Mouse (Mus musculus): ENCODE measurements around the gene Olfr449. TPM values are rescaled to one million over a fixed set of nuclear protein-coding genes. Genes with fewer than 3 reads are reported as not detected.

The Olfr449 gene
- not detected in 2 replicates for polyA plus RNA-seq (2015; fragmentation: Nextera tagmentation; extraction: Ambion mirVana)

DNA sequence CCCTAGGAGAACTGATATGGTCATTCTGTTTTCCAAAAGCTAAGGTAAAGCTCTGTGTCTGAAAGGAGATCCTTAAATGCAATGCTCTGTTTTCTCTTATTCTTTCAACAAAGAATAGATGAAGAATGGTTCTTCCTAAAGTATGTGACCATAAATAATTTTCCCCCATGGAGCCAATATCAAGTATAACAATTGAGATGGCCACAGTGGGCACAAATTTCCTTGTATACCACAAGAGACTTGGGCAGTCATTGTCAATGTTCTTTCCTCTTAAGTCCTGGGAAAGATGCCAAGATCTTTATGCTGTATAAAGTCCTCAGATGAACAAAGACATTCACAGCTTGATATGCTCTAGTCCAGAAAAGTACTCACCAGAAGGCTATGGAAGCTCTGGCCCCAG lies at the start of gene Olfr449:
Gene Olfr449, plus strand, starts transcription at position 301 of the 400 bp plus-strand sequence.
- ATAC-seq, result no peak
- H3K9ac ChIP-seq (replicated peaks; ENCODE audit: low read depth, low read length), result no peak within 1 kb of the TSS
- no peaks in the 10 kb centered on the region for H3K36me3 ChIP-seq (ENCODE audit: control insufficient read depth, insufficient read depth)
- no peaks in the 10 kb centered on the region for H3K9me3 ChIP-seq (ENCODE audit: control insufficient read depth, low read length)
- H3K27ac ChIP-seq (ENCODE audit: low read length), result no peak within 1 kb of the TSS
- no peaks in the 10 kb centered on the region for H3K4me1 ChIP-seq (replicated peaks; ENCODE audit: control insufficient read depth, insufficient read depth, low read length)
- no peak within 1 kb of the TSS for H3K4me2 ChIP-seq (ENCODE audit: low read length)
- no peak within 1 kb of the TSS for H3K4me3 ChIP-seq (replicated peaks; ENCODE audit: low read length)
- H3K27me3 ChIP-seq (replicated peaks; ENCODE audit: control insufficient read depth, insufficient read depth, low read length), result no peaks in the 10 kb centered on the region

DNA sequence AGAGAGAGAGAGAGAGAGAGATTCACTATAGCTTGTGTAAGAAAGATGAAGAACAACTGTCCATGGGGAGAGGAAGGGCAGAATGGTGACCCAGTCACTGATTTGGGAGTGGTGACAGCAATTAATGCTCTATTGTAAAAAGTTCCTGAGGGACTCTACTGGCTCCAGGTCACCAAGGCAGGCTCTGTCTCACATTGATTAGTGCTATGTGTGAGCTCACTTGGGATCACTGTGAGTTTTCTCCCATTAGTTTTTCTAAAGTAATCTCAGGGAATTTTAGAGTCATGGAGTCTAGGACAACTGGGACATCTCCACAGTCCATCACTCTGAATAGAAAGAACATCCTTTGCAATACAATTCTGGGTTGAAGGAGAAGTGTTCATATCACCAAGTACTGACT lies 49.4 kb upstream of the Olfr449 start, which contains the start of gene Olfr452:
Gene Olfr452, plus strand, starts transcription at position 301 of the 400 bp plus-strand sequence.
- no peak for ATAC-seq
- Histone ChIP-seq H3K36me3 (ENCODE audit: control insufficient read depth, insufficient read depth) (no peaks in the 10 kb centered on the region), H3K9me3 (ENCODE audit: control insufficient read depth, low read length) (no peaks in the 10 kb centered on the region), H3K9ac (replicated peaks; ENCODE audit: low read depth, low read length) (no peak within 1 kb of the TSS), H3K4me2 (ENCODE audit: low read length) (no peak within 1 kb of the TSS), H3K4me3 (replicated peaks; ENCODE audit: low read length) (no peak within 1 kb of the TSS), H3K27me3 (replicated peaks; ENCODE audit: control insufficient read depth, insufficient read depth, low read length) (no peaks in the 10 kb centered on the region), H3K4me1 (replicated peaks; ENCODE audit: control insufficient read depth, insufficient read depth, low read length) (no peaks in the 10 kb centered on the region), H3K27ac (ENCODE audit: low read length) (no peak within 1 kb of the TSS)

DNA sequence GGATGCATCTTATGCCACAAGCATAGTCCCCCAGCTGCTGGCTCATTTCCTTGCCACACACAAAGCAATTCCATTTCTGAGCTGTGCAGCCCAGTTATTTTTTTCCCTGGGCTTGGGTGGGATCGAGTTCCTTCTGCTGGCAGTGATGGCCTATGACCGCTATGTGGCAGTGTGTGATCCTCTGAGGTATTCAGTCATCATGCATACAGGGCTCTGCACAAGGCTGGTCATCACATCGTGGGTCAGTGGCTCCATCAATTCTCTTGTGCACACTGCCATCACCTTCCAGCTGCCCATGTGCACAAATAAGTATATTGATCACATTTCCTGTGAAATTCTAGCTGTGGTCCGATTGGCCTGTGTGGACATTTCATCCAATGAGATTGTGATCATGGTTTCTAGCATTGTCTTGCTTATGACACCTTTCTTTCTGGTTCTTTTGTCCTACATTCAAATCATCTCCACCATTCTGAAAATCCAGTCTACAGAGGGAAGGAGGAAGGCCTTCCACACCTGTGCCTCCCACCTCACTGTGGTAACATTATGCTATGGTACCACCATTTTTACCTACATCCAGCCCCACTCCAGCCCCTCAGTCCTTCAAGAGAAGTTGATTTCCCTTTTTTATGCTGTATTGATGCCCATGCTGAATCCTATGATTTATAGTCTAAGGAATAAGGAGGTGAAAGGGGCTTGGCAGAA lies 43.8 kb upstream of the Olfr449 start:
- H3K27ac ChIP-seq (ENCODE audit: low read length), result peak overlapping the region; percentile 79
- no peaks in the 10 kb centered on the region for H3K4me1 ChIP-seq (replicated peaks; ENCODE audit: control insufficient read depth, insufficient read depth, low read length)
- 48% methylated on average over 4 of the region's 4 CpGs for WGBS
- H3K4me2 ChIP-seq (ENCODE audit: low read length), result no peak overlapping the region
- H3K4me3 ChIP-seq (replicated peaks; ENCODE audit: low read length), result no peak overlapping the region
- no peaks in the 10 kb centered on the region for H3K36me3 ChIP-seq (ENCODE audit: control insufficient read depth, insufficient read depth)
- peak; percentile 31 for ATAC-seq
- H3K9me3 ChIP-seq (ENCODE audit: control insufficient read depth, low read length), result peaks cover 2% of the 10 kb centered on the region; the same call in 1 of the 2 replicates
- H3K27me3 ChIP-seq (replicated peaks; ENCODE audit: control insufficient read depth, insufficient read depth, low read length), result no peaks in the 10 kb centered on the region
- no peak overlapping the region for H3K9ac ChIP-seq (replicated peaks; ENCODE audit: low read depth, low read length)

DNA sequence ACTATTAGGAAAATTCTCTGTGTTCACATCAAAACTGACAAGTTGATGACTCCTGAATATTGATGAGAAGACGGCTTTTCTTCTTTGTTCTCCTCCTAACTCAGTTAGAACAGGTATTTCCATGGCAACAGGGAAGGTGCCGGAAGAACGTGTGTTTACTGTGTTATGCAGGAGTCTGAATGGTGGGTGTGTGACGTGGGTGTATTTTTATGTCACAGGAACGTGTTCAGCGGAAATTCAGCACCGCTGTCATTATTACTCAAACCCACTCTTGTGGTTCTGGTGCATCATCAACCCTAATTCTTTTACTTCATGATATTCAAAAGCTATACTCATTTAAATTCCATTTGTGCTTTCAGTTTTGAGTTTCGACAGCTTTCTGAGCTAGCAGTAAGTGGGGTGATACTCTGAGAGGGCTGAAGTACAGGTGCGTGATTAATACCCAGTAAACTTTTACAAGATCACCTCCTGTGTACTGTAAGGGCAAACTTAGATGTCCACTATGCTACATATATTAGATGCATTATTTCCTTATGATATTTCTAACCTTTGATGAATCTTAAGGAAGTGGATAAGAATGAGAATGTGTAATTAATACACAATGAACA lies 43.1 kb upstream of the Olfr449 start:
- Histone ChIP-seq H3K4me3 (replicated peaks; ENCODE audit: low read length) (no peak overlapping the region), H3K4me1 (replicated peaks; ENCODE audit: control insufficient read depth, insufficient read depth, low read length) (no peaks in the 10 kb centered on the region), H3K4me2 (ENCODE audit: low read length) (no peak overlapping the region), H3K36me3 (ENCODE audit: control insufficient read depth, insufficient read depth) (no peaks in the 10 kb centered on the region), H3K27me3 (replicated peaks; ENCODE audit: control insufficient read depth, insufficient read depth, low read length) (no peaks in the 10 kb centered on the region), H3K9ac (replicated peaks; ENCODE audit: low read depth, low read length) (no peak overlapping the region), H3K9me3 (ENCODE audit: control insufficient read depth, low read length) (peaks cover 2% of the 10 kb centered on the region; the same call in 1 of the 2 replicates), H3K27ac (ENCODE audit: low read length) (no peak overlapping the region)
- WGBS, result 63% methylated on average over 9 of the region's 9 CpGs
- ATAC-seq, result peak; percentile 95

DNA sequence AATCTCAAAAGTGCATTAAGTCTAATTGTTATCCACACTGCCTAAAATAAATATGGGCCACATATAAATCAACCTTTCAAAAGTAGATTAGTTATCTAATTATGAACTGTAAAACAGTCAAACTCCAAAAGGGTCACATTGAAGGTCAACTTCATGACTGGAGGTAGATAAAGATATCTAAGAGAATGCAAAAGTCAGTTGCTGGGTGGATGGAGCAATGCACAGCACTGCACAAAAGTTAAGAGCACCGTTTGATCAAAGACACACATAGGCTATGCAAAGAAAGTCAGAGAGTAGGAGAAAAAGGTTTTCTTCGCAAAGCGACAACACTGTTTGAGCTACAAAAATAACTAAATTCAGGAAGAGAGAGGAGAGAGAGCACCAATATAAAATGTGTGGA lies 39.2 kb upstream of the Olfr449 start:
- no peak overlapping the region for H3K27ac ChIP-seq (ENCODE audit: low read length)
- no peak overlapping the region for H3K4me2 ChIP-seq (ENCODE audit: low read length)

DNA sequence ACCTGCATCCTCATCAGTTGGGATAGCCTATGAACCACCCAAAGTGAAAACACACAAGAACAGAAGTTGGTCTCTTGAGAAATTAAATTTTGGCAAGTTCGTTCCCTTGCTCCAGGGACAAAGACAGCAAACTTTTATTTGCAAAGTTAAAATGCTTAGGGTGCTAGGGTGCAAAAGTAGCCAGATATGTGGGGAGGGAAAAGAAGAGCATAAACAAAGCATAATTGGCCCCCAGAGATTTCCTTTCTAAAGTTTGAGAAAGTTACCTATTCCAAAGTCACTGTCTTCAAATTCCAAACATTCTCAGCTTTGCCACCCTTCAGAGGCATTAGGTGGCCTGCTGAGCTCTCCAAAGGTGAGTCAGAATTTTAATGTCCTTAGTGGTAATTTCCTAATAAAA lies 22.5 kb upstream of the Olfr449 start, which contains the start of gene Olfr450:
Gene Olfr450, plus strand, starts transcription at position 301 of the 400 bp plus-strand sequence.
- no peaks in the 10 kb centered on the region for H3K9me3 ChIP-seq (ENCODE audit: control insufficient read depth, low read length)
- no peak within 1 kb of the TSS for H3K27ac ChIP-seq (ENCODE audit: low read length)
- ATAC-seq, result no peak
- H3K4me3 ChIP-seq (replicated peaks; ENCODE audit: low read length), result no peak within 1 kb of the TSS
- H3K4me2 ChIP-seq (ENCODE audit: low read length), result no peak within 1 kb of the TSS
- no peaks in the 10 kb centered on the region for H3K4me1 ChIP-seq (replicated peaks; ENCODE audit: control insufficient read depth, insufficient read depth, low read length)
- H3K9ac ChIP-seq (replicated peaks; ENCODE audit: low read depth, low read length), result no peak within 1 kb of the TSS
- H3K27me3 ChIP-seq (replicated peaks; ENCODE audit: control insufficient read depth, insufficient read depth, low read length), result no peaks in the 10 kb centered on the region
- no peaks in the 10 kb centered on the region for H3K36me3 ChIP-seq (ENCODE audit: control insufficient read depth, insufficient read depth)
- WGBS, result 94% methylated on average over 1 of the region's 1 CpGs

More for the DNA sequence above, 39.2 kb upstream of the Olfr449 start:
- 91% methylated on average over 3 of the region's 3 CpGs for WGBS
- ATAC-seq, result no peak
- H3K9ac ChIP-seq (replicated peaks; ENCODE audit: low read depth, low read length), result no peak overlapping the region
- H3K4me3 ChIP-seq (replicated peaks; ENCODE audit: low read length), result no peak overlapping the region
- no peaks in the 10 kb centered on the region for H3K36me3 ChIP-seq (ENCODE audit: control insufficient read depth, insufficient read depth)
- H3K27me3 ChIP-seq (replicated peaks; ENCODE audit: control insufficient read depth, insufficient read depth, low read length), result no peaks in the 10 kb centered on the region
- no peaks in the 10 kb centered on the region for H3K4me1 ChIP-seq (replicated peaks; ENCODE audit: control insufficient read depth, insufficient read depth, low read length)
- peaks cover 2% of the 10 kb centered on the region; the same call in 1 of the 2 replicates for H3K9me3 ChIP-seq (ENCODE audit: control insufficient read depth, low read length)

DNA sequence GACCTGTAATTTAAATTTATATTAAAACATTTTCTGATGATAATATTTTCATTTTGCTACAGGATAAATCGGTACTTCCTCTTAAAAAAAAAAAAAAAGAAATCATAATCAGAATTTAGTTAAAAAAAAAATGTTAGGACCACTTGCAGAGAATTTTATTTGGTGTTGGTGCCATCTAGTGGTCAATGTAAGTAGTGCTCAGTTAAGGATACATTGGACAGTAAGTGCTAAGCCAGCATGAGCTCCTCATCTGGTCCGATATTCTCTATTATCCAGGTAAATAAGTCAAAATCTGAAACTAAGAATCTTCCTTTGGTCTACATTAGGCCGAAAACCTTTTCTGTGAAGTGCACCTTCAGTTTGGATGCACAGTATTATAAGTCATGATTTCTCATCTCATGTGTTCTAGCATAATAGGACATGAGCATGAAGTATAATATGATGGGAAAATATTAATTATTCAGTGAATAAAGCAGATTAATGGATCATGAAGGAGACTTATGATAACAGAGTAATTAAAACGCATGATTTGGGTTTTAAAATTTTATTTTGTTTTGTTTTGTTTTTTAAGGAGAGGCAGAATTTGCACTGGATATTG lies 26.1 kb downstream of the Olfr449 start:
- Histone ChIP-seq H3K4me3 (replicated peaks; ENCODE audit: low read length) (no peak overlapping the region), H3K4me2 (ENCODE audit: low read length) (no peak overlapping the region), H3K4me1 (replicated peaks; ENCODE audit: control insufficient read depth, insufficient read depth, low read length) (no peaks in the 10 kb centered on the region), H3K27me3 (replicated peaks; ENCODE audit: control insufficient read depth, insufficient read depth, low read length) (no peaks in the 10 kb centered on the region), H3K9ac (replicated peaks; ENCODE audit: low read depth, low read length) (no peak overlapping the region), H3K27ac (ENCODE audit: low read length) (no peak overlapping the region), H3K36me3 (ENCODE audit: control insufficient read depth, insufficient read depth) (no peaks in the 10 kb centered on the region), H3K9me3 (ENCODE audit: control insufficient read depth, low read length) (no peaks in the 10 kb centered on the region)
- 14% methylated on average over 4 of the region's 4 CpGs for WGBS
- ATAC-seq, result peak; percentile 77

DNA sequence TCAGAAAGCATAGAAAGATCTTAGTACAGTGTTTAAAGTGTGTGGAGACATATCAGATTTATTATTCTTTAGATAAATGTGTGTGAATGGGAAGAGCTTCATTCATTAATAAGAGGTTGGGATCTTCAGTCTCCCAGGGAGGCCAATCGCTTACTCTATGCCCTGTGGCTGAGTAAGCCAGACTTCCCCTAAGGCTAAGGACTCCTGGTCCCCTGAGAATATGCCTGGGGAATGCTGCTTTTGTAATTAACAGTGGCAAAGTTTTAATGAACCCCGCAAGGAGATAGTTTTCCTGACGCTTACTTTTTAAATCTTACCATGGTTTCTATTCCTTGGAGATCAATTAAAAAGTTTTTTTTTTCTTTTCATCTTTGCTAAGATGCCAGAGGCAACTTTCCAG lies 35.5 kb downstream of the Olfr449 start:
- WGBS, result 61% methylated on average over 3 of the region's 3 CpGs
- Histone ChIP-seq H3K9me3 (ENCODE audit: control insufficient read depth, low read length) (no peaks in the 10 kb centered on the region), H3K9ac (replicated peaks; ENCODE audit: low read depth, low read length) (no peak overlapping the region), H3K36me3 (ENCODE audit: control insufficient read depth, insufficient read depth) (no peaks in the 10 kb centered on the region), H3K4me3 (replicated peaks; ENCODE audit: low read length) (no peak overlapping the region), H3K27ac (ENCODE audit: low read length) (no peak overlapping the region), H3K4me2 (ENCODE audit: low read length) (no peak overlapping the region), H3K27me3 (replicated peaks; ENCODE audit: control insufficient read depth, insufficient read depth, low read length) (no peaks in the 10 kb centered on the region), H3K4me1 (replicated peaks; ENCODE audit: control insufficient read depth, insufficient read depth, low read length) (no peaks in the 10 kb centered on the region)
- no peak for ATAC-seq

DNA sequence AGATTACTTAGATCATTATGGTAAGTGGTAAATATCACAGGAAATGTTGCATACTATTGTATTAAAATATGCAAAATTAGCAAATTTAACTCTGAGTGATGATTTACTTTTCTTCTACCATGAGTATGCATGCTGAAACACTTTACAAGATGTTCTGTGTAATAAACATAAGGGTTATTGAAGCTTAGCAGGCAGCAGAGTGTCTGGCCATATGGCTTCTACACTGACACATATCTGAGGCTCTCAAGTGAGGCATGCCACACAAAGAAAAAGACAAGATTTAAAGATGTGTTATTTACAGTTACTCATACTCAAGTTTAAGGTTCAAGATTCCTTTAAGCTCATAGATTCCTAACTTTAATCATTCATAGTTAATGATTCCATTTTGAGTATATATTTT lies 42.1 kb downstream of the Olfr449 start:
- no peak overlapping the region for H3K27ac ChIP-seq (ENCODE audit: low read length)

More for the DNA sequence above, 42.1 kb downstream of the Olfr449 start:
- no peak overlapping the region for H3K4me3 ChIP-seq (replicated peaks; ENCODE audit: low read length)
- no peaks in the 10 kb centered on the region for H3K4me1 ChIP-seq (replicated peaks; ENCODE audit: control insufficient read depth, insufficient read depth, low read length)
- H3K4me2 ChIP-seq (ENCODE audit: low read length), result no peak overlapping the region
- ATAC-seq, result no peak
- no peak overlapping the region for H3K9ac ChIP-seq (replicated peaks; ENCODE audit: low read depth, low read length)
- no peaks in the 10 kb centered on the region for H3K36me3 ChIP-seq (ENCODE audit: control insufficient read depth, insufficient read depth)
- no peaks in the 10 kb centered on the region for H3K27me3 ChIP-seq (replicated peaks; ENCODE audit: control insufficient read depth, insufficient read depth, low read length)
- no peaks in the 10 kb centered on the region for H3K9me3 ChIP-seq (ENCODE audit: control insufficient read depth, low read length)
